Mouse (Mus musculus) bone marrow macrophage, adult 2 months (primary cell): ENCODE data around the gene Dmbx1.

Experiments used
- CTCF ChIP-seq: IDR thresholded peaks from 2 replicates; pipeline ENCODE4 v1.5.1; 2012; ENCODE audit warnings: low read depth, mild to moderate bottlenecking, low read length, moderate library complexity
- POLR2A ChIP-seq: IDR thresholded peaks from 2 replicates; pipeline ENCODE4 v1.6.1; 2012; ENCODE audit warnings: mild to moderate bottlenecking, low read depth, low read length, borderline replicate concordance

- TF ChIP-seq POLR2A (no peak), CTCF (no peak)
Measured at GRCm38 (mm10) chr4:115886875-115887274, 52.9 kb downstream of the Dmbx1 start.
